Mouse (Mus musculus) heart, postnatal 14 days (tissue): Measurements from ENCODE around the gene Tmem150b. TPM values are rescaled to one million over a fixed set of nuclear protein-coding genes. Genes with fewer than 3 reads are reported as not detected.
A peak's percentile ranks its signal among the peaks of the same experiment; 100 is the strongest.

Source experiments
- DNase-seq, 2 experiments: peaks; one replicate each; pipeline ENCODE4 v3.0.0; 2021 to 2022
- intact Hi-C: fragments of 180-260 bp; cut with DNase I; formaldehyde crosslinking; loops from one replicate; pipeline ENCODE4 v1.15.1; 2025
- total RNA-seq, 2 experiments: library from RNA; stranded (reverse); gene quantifications; 2 replicates each; pipeline ENCODE4 v1.2.3; 2021

Gene Tmem150b
- total RNA-seq, 2 experiments from 2014 or later, result not detected

DNA sequence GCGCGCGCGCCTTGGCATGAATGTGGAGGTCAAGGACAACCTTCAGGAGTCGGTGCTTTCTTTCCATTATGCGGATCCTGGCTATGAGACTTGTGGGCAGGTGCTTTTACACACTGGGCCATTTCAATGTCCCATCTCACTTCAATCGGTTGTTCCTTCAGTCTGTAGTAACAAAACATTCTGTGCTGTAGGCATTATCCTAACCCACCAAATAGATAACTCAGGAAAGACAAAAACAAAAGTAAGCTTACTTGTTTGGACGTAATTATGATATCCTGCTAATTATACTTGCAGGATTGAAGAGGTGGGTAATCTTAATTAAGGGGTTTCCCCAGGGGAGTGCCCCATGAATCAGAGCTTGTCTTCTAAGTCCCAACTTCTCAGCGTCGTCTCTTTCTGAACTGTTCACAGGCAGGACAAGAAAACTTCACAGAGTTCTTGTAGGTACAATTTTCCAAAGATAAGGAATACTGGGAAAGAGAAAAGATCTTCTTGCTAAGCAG, 14.0 kb upstream of the Tmem150b start:
- intact Hi-C loops, result no loop called here

DNA sequence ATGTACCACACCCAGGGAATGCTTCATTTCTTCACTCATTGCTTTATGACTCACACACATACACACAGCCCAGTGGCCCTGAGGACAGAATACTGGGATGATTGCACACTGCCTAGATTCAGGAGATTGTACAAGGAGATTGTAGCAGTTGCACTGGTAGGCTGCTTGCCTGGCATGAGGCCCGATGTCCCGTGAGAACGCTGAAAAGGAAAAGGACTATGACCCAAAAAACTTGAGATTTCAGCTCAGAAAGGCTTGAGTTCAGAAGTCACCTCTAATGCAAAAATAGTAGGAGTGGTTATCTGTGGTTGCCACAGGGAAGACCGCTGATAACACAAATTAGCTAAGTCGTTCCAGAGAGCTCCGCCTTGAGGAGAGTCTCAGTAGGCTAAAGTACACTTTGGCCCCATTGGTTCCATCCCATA, 7.9 kb upstream of the Tmem150b start:
- DNase-seq, result no peak
- intact Hi-C loops, result no loop called here

More for the DNA sequence above, 14.0 kb upstream of the Tmem150b start:
- no peak for DNase-seq

DNA sequence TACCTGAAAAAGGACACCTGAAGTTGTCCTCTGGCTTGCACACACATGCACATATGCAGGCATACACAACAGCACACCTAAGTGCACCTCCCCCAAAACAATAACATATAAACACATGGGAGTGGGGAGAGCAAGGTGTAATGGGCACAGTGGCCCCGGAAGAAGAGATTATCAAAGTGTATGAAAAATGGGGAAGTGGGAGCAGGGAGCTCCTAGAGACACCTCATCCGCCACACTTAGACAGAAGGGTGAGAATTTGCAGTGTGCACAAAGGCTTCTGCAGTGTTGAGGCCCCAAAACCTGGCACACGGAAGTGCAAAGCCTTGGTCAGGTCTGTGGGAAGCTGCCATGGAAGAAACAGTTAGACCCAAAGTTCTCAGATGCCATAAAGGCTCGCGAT, 6.0 kb upstream of the Tmem150b start:
- DNase-seq, result no peak
- intact Hi-C loops, result no loop called here

DNA sequence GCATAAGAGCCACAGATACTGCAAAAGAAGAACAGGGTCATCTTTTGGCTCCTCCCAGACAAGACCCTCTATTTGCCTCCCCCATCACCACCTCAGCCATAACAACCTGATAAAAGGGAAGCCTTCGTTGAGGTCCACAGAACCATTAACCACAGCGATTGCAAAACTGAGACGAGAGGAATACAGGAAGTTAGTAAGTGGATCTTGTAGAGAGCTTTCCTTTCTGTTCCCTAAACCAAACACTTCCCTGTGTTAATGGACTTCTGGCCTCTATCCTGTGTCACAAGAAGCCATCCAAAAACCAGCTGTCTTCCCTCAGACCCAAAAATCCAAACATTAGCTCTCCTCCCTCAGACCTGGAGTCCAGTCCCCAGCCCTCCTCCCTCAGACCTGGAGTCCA, 690 bp downstream of the Tmem150b start:
- intact Hi-C loops, result no loop called here
- no peak for DNase-seq

DNA sequence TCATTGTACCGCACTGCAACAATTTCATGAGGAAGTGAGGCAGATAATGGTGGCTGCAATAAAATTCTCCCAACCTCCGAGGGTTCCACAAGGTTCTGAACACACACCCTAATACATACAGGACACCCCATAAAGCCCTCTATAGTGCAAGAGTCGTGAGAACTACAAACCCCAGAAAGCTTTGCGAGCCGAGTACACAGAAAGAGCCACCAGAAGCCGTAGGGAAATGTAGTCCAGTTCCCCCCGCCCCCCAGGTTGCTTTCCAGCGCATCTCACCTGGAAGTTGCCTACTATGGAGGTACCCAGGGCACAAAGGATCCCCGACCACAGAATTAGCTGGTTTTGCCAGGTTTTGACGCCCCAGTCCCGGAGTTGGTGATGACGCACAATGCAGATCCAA, 1.5 kb downstream of the Tmem150b start:
- intact Hi-C loops, result no loop called here
- DNase-seq, result peak in 1 of 2 experiments; percentile 26

DNA sequence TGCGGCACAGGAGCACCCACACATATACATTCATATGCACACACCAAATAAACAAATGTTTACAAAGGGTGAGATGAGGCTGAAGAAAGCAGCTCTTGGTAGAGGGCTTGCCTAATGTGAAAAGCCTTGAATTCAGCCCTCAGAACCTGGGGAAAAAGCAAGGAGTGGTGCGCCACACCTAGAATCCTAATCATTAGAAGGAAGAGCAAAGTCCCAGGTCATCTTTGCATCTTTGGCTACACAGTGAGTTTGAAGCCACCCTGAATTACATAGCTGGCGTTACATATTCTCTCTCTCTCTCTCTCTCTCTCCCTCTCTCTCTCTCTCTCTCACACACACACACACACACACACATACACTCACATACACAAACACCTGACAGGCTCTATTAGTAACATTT, 5.8 kb downstream of the Tmem150b start:
- intact Hi-C loops, result no loop called here

DNA sequence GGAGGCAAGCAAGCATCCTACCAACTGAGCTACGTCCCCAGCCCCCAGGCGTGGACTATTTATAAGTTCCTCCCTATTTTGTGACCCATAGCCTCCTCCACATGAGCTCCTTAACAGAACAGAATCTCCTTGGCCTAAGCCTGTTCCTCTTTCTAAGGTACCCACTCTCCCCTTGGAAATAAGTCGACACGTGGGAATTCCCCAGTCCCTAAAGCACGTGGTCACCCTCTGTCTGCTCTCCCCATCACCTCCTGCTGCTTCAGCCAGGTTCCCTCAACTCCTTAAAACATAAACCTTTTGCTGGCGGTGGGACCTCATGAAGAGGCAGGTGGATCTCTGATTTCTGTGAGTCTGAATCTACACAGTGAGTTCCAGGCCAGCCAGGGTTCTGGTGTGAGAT, 8.1 kb downstream of the Tmem150b start:
- intact Hi-C loops, result no loop called here

More for the DNA sequence above, 5.8 kb downstream of the Tmem150b start:
- DNase-seq, result no peak

DNA sequence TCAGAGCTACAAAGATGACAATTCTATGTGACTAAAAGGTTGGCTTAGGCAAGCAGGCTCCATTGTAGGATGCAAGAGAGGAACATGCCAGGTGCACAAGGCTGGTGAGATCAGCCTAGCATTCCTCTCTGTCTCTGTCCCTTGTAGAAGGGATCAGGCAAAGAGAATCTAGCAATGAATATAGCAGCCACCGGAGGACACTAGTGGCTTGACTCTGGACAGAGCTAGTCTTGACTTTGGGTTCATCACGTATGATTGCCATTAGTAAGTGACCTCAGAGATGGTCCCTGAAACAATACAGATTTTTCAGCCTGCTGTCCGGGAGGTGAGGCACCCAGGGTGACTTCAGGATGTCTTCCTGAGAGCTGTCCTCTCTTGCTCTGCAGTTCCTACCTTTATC, 12.5 kb downstream of the Tmem150b start:
- intact Hi-C loops, result no loop called here
- DNase-seq, result no peak

More for the DNA sequence above, 8.1 kb downstream of the Tmem150b start:
- no peak for DNase-seq

DNA sequence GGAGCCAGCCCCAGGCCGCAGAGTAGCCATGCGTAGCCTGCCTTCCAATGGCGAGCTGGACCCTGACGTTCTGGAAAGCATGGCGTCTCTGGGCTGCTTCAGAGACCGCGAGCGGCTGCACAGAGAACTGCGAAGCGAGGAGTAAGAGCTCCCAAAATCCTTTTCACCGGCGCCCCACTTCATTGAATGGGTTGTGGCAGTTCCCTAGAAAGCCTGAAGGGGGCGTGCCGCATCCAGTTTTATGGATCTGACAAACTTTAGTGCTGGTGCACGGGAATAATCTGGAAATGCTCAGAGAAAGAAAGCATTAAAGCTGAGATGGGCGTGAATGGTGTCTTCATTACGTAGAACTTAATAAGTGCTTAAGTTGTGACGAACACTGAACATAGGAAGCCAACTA, 20.0 kb downstream of the Tmem150b start:
- DNase-seq, result peak; percentile 30 to 39

DNA sequence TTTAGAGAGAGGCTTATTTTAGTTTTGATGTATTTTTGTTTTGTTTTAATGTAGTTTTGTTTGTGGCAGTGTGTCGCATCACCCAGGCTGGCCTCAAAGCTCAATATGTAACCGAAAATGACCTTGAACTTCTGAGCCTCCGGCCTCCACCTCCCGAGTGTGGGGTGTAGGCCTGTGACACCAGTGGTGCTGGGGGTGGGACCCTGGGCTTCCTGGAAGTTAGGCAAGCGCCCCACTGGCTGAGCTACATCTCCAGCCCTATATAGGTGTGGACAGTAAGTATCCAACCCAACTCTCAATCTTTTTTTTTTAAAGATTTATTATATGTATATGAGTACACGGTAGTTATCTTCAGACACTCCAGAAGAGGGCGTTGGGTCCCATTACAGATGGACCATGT, 21.9 kb downstream of the Tmem150b start:
- intact Hi-C loops, result loop anchor here (10.0 kb wide), 1 partner anchor 148 kb away; no protein-coding TSS in a partner anchor
- DNase-seq, result no peak

More for the DNA sequence above, 20.0 kb downstream of the Tmem150b start:
- intact Hi-C loops, result loop anchor here (5.0 to 10.0 kb wide), 2 partner anchors 92 to 150 kb away; no protein-coding TSS in a partner anchor

DNA sequence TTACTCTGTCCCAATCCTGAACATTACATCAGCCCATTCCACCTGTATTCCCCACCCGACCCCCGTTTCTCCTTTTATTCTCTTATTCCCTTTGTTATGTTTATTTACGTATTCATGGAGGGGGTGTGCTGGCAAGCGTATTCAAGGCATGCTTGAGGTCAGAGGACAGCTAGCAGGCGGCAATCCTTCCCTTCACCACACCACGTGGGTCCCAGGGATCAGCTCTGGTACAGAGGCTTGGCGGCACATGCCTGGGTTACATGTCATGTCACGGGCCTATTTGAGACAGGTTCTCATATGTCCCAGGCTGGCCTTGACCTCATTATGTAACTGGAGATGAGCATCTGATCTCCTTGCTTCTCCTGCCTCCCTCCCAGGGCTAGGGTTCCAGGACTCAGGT, 22.7 kb downstream of the Tmem150b start:
- DNase-seq, result no peak
- intact Hi-C loops, result loop anchor here (10.0 kb wide), 1 partner anchor 148 kb away; no protein-coding TSS in a partner anchor

DNA sequence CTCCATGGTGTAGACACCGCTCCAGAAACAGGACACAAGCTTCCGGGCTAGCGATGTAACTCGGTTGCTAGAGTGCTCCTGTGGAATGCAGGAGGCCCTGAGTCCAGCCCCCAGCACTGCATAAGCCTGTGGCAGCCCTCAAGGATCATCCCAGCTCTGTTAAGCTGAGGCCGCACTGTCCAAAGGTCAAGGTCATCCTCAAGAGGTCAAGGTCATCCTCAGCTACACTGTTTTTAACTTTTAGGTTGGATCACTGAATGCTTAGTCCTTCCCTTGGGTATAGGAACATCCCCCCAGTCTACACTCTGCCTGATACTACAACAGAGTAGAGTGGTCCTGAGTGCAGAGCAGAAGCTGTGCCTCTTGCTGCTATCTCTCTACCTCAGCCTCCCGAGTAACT, 32.0 kb downstream of the Tmem150b start:
- intact Hi-C loops, result no loop called here
- no peak for DNase-seq

DNA sequence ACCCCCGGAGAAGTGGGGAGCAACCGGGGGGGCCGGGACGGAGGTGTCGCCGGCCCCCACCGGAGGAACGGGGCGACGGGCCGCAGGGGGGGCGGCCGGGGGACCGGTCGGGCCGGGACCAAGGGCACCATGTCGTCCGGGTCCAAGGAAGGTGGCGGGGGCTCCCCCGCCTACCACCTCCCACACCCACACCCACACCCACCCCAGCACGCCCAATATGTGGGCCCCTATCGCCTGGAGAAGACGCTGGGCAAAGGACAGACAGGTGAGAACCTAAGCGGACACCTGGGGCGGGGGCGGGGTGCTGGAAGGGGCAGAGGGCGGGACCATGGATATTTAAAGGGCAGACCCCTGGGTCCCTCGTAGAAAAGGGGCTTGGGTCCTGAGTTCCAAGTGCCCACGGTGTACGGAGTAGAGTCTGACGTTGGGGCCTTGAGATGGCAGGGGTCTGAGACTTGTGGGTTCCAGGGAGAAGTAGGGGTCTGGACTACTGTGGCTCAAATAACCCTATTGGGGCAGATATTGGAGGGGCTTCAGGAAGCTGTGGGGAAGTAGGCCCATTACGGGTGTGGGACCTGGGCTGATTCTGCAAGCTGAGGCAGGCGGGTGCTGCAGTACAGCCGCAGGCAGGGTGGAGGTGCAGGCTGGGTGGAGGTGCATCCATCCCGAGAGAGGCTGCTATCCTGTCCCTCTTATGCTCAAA, 33.9 kb downstream of the Tmem150b start:
- intact Hi-C loops, result no loop called here
- peak in 1 of 2 experiments; percentile 11 for DNase-seq

DNA sequence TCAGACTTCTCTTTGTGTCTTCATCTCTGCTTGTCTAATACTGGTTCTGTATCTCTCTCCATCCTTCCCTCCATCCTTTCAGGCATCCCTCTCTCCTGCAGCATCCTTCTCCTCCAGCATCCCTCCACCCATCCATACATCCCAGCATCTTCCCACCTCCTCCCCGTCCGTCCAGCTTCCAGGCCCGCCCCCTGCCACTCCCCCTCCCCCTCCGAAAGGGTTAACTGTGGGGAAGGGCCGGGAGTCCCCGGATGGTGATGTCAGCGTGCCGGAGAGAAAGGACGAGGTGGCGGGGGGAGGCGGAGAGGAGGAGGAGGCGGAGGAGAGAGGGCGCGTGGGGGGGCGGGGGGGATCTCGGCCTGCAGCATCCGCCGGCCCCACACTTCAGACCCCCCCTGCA, 34.7 kb downstream of the Tmem150b start, which contains the start of gene Brsk1:
Gene Brsk1, plus strand, starts transcription at position 218 of the 400 bp plus-strand sequence.
- DNase-seq, result peak; percentile 59 to 75
- intact Hi-C loops, result no loop called here

DNA sequence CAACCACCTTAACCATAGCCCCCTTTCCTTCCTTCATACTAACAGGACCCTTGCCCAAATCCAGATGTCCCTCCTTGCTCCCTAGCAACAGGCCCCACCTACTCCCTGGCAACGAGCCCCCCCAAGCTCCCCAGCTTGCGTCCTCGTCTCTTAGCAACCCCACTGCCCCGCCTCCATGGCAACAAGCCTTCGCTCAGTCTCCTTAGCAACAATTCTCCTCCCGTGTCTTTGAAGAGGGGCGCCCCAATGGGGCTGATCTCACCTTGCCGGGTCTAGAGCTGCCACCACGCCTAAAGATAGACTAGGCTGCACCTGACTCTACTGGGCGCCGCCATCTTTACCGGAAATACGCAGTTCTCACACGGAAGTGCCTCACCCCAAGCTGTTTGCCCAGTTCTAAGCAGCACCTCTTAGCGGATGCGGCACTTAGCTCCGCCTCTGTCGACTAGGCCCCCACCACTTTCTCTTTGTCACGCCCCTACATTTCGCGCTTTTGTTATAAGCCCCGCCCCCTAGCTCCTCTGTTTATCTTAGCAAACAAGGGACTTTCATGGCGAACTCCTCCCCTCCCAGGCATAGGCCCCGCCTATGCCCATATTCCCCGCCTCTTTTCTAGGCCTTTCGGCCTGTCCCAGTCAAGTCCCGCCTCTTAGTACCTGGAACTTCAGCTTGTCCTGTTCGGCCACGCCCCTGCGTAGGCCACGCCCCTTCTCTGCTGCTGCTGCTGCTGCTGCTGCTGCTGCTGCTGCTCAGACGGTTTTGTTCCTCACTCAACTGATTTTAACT, 40.2 kb downstream of the Tmem150b start, which contains the start of gene Hspbp1:
Gene Hspbp1, minus strand, starts transcription at position 437 of the 786 bp plus-strand sequence.
- DNase-seq, result peak; percentile 89 to 92

DNA sequence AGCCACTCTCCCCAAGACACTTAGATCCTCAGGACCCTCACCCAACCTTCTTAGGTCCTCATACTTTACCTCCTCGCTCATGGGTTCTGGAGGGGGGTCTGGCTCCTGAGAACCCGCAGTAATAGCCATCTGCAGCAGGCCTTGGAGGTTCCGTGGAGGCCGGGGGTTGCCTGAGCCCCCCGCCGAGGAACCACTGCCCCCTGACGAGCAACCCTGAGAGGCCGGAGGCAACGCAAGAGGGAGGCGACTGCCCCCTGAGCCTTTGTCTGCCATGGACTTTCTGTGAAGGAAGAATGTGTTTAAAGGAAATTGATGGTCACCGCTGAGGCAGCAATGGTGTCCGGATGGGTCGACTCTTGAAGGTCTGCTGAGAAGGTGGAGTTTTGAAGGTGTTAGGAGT, 40.8 kb downstream of the Tmem150b start:
- DNase-seq, result peak in 1 of 2 experiments; percentile 9
- intact Hi-C loops, result no loop called here

More for the DNA sequence above, 40.2 kb downstream of the Tmem150b start, which contains the start of gene Hspbp1:
- intact Hi-C loops, result no loop called here

DNA sequence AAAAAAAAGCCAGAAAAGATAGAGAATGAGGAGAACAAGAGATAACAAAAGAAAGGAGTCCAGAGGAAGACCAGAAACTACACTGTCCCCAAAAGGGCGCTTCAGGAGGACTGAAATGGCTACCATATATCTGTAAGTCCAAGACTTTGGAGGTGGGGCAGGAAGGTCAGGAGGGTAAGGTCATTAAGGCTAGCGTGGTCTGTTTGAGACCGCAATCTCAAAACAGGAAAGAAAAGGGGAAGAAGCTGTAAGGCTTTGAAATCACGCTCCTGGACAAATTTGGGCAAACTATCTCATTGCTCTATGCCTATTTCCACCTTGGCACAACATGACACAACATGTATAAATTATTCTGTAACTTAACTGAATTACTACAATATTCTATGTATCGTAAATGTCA, 41.7 kb downstream of the Tmem150b start:
- intact Hi-C loops, result loop anchor here (2.0 kb wide), 2 partner anchors 25 to 109 kb away; partner anchors contain the start of genes Ppp6r1 and Rpl28
- no peak for DNase-seq

DNA sequence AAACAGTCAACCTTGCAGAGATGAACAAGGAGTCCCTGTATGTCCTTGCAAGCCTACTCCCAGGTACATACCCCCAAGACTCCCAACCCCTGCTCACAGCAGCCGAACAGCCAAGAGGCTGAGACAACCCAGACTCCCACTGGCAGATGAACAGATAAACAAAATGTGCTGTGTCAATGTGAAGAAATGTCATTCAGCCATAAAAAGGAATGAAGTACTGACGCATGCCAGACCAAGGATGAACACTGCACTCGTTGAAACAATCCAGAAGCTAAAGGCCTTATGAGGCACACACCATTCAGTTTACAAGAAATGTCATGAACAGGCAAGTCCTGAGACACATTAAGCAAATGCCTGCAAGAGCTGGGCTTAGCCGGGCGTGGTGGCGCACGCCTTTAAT, 49.8 kb downstream of the Tmem150b start:
- no peak for DNase-seq
- intact Hi-C loops, result no loop called here

DNA sequence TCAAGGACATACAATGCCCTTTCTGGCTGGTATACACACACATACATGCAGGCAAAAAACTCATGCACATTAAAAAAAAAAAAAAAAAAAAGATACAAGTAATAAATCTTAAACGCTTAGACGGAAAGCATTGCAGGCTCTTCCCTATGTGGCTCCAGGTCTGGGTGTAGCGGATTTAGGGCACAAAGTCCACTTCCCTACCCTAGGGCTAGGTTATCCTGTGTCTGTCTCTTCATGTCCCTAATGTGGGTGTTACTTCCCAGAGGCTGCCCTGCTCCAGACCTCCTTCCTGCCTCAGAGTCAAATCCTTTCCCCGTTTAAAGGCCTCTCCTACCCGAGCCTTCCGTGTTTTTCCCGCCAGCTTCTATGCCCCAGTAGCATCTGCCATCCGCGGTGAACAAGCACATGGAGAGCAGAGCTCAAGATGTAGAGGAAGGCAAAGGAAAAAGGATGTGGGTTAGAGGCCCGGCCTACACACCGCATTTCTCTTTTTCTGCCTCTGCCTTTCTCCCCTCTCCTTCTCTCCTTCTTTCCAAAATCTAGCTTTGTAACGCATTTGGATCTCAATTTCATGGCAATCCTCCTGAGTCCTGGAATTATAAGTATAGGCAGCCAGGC, 50.8 kb downstream of the Tmem150b start:
- no peak for DNase-seq
- intact Hi-C loops, result no loop called here

DNA sequence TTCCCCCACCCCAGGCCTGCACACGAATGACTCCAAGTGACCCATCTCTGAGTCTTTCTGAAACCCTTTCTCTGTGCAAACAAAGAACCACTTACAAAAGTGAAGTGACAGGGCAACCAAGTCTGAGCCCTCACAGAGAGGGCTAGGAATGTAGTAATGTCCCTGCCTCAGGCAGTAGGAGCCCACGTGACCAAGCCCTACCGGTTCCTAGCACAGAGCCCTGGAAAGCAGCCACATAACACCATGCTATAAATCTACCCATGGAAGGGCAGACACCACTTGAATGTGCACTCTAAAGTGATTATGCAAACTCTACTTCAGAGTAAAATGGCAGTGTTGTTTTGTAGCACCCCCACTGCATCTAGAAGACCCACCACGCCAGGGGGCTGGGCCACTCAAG, 53.1 kb downstream of the Tmem150b start:
- DNase-seq, result no peak
- intact Hi-C loops, result no loop called here
